Mouse (Mus musculus) MEL (cell line): ENCODE results near the gene Trim62.

ENCODE experiments used
- E2F4 ChIP-seq: IDR thresholded peaks from 2 replicates; pipeline ENCODE4 v1.6.1; 2011; ENCODE audit warnings: low read depth, low read length, improper control_type of control experiment, borderline replicate concordance
- POLR2A ChIP-seq, 2 experiments: IDR thresholded peaks; 2 replicates each; pipeline ENCODE4 v1.6.1; 2011 to 2012; ENCODE audit warnings: low read length in 2 of 2, mild to moderate bottlenecking in 2 of 2, control low read depth in 1 of 2, improper control_type of control experiment in 1 of 2, low read depth in 1 of 2, moderate library complexity in 1 of 2; ENCODE audit not compliant: control insufficient read depth in 1 of 2, insufficient read depth in 1 of 2, poor library complexity in 1 of 2
- POLR2AphosphoS2 ChIP-seq: IDR thresholded peaks from 2 replicates; pipeline ENCODE4 v1.6.1; 2011; ENCODE audit warnings: low read length, improper control_type of control experiment
- POLR2AphosphoS5 ChIP-seq: IDR thresholded peaks from 2 replicates; pipeline ENCODE4 v1.6.1; 2012; ENCODE audit warnings: low read depth, borderline replicate concordance, mild to moderate bottlenecking, inconsistent platforms, low read length, moderate library complexity, mixed read lengths
- RAD21 ChIP-seq: IDR thresholded peaks from 2 replicates; pipeline ENCODE4 v1.6.1; 2011; ENCODE audit warnings: mild to moderate bottlenecking, low read depth, low read length, improper control_type of control experiment

- TF ChIP-seq POLR2AphosphoS5 (no peak), RAD21 (no peak), E2F4 (no peak), POLR2AphosphoS2 (no peak), POLR2A (IDR thresholded peaks at IDR 0.05; ENCODE audit: control insufficient read depth in 1 of 2, insufficient read depth in 1 of 2, low read depth in 1 of 2, low read length in 2 of 2, poor library complexity in 1 of 2) (no peak)
Measured at GRCm38 (mm10) chr4:128887641-128888091, 4.3 kb downstream of the Trim62 start.
